Mouse (Mus musculus): ENCODE measurements around the gene Lpgat1. TPM values are rescaled to one million over a fixed set of nuclear protein-coding genes. Genes with fewer than 3 reads are reported as not detected.

The Lpgat1 gene
- polyA plus RNA-seq, 1 experiment: 1.9 TPM

DNA sequence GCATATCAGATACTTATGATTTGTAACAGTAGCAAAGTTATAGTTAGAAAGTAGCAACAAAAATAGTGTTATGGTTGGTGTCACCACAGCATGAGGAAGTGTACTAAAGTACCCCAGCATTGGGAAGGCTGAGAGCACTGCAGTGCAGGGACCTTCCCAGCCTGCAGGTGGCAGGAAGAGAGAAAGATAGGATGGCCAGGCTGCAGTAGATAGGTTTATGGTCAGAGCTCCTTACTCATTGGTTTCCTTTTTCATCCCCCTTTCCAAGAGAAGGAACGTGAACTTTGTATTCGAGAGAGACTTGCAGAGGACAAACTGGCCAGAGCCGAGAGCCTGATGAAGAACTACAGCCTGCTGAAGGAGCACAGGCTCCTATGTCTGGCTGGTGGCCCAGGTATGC lies 111.5 kb downstream of the Lpgat1 start:
- Histone ChIP-seq H3K27me3 (replicated peaks) (no peaks in the 10 kb centered on the region), H3K4me1 (peaks cover 52% of the 10 kb centered on the region), H3K4me3 (replicated peaks) (peak overlapping the region; percentile 85), H3K36me3 (replicated peaks; ENCODE audit: low read length) (peaks cover 89% of the 10 kb centered on the region), H3K9me3 (no peaks in the 10 kb centered on the region)
- TF ChIP-seq GATA1 (IDR thresholded peaks at IDR 0.05; ENCODE audit: borderline replicate concordance, low read length) (no peak), FLI1 (IDR thresholded peaks at IDR 0.05; ENCODE audit: low read length) (no peak)

GRCm38 (mm10) chr1:191833396-191833795 lies 115.8 kb downstream of the Lpgat1 start:
- peaks cover 50% of the 10 kb centered on the region for H3K36me3 ChIP-seq (replicated peaks; ENCODE audit: low read length)
- H3K4me3 ChIP-seq (replicated peaks): no peak overlapping the region
- no peak for TF ChIP-seq FLI1 (IDR thresholded peaks at IDR 0.05; ENCODE audit: low read length)
- TF ChIP-seq GATA1 (IDR thresholded peaks at IDR 0.05; ENCODE audit: borderline replicate concordance, low read length): no peak
- H3K4me1 ChIP-seq: peaks cover 86% of the 10 kb centered on the region
- peaks cover 5% of the 10 kb centered on the region for H3K27me3 ChIP-seq (replicated peaks)
- no peaks in the 10 kb centered on the region for H3K9me3 ChIP-seq

Other genes with a start within 250 kb of the Lpgat1 start
- 1.5 and 2.3 TPM in 2 replicates for gene Dtl, start 142.3 kb upstream of the Lpgat1 start, polyA plus RNA-seq (2012; ENCODE audit: insufficient read depth, low replicate concordance)
- gene Ints7, start 142.2 kb upstream of the Lpgat1 start, polyA plus RNA-seq (2012; ENCODE audit: insufficient read depth, low replicate concordance): 3.4 and 5.8 TPM in 2 replicates
- 1.6 and 1.7 TPM in 2 replicates for gene Nek2, start 103.6 kb downstream of the Lpgat1 start, polyA plus RNA-seq (2012; ENCODE audit: insufficient read depth, low replicate concordance)
- 22.9 and 46.4 TPM in 2 replicates for gene Slc30a1, start 188.9 kb downstream of the Lpgat1 start, polyA plus RNA-seq (2012; ENCODE audit: insufficient read depth, low replicate concordance)